8 mouse cellular contexts compared by ENCODE assay signal in the genomic region with DNA sequence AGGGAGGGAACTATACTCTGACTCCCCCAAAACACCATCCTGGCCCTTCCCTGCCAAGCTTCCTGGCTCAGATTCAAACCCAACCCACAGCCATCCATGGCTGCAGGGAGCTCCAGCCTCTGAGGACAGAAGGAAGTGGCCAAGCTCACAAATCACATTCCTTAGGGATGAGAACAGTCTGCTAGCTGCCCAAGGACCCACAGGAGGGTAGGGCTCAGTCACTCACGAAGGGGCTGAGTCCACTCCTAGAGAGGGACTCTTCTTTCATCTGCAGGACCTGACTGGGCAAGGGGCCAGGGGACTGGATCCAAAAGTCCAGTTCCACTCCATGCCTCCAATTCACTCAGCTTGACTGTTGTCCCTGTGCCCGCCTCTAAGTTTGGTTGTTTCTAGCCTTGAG. TPM values are rescaled to one million over a fixed set of nuclear protein-coding genes. Genes with fewer than 3 reads are reported as not detected.
DNase-seq lines count a peak whose midpoint lies in the region; ATAC-seq and TF ChIP-seq lines count a peak whose summit lies in the region.
"Had no signal": no experiment of that assay in that cellular context is flagged by ENCODE, and none has a peak within 500 bp of the region (broad histone marks: within the 10 kb centered on the region; RNA-seq: fewer than 3 reads in every experiment).

No protein-coding gene starts in this region.

- WGBS in heart, embryonic 15.5 days, result 0% methylated on average over 2 of the region's 2 CpGs
- 51% methylated on average over 2 of the region's 2 CpGs for WGBS in limb, embryonic 14.5 days
- 41% methylated on average over 2 of the region's 2 CpGs for WGBS in stomach, embryonic 15.5 days
- WGBS in forebrain, embryonic 15.5 days, result 50% methylated on average over 2 of the region's 2 CpGs

- no peaks in the 10 kb centered on the region for H3K27me3 ChIP-seq in heart, embryonic 15.5 days
- no peaks in the 10 kb centered on the region for H3K27me3 ChIP-seq in limb, embryonic 14.5 days (ENCODE audit: control insufficient read depth, insufficient read depth, low read length)
- H3K27me3 ChIP-seq in stomach, embryonic 15.5 days (replicated peaks), result no peaks in the 10 kb centered on the region
- H3K27me3 ChIP-seq in forebrain, embryonic 15.5 days, result peaks cover 12% of the 10 kb centered on the region

- DNase-seq in right cerebral cortex, postnatal 14 days, result peak; percentile 44
- DNase-seq in right cerebral cortex, adult 18-20 months, result no peak
- DNase-seq in cerebellum, adult 9-10 months, result peak; percentile 41
- DNase-seq in limb, embryonic 14.5 days (ENCODE audit: low spot score), result no peak

- peak; percentile 47; the same call in 1 of the 2 replicates for ATAC-seq in heart, embryonic 15.5 days (replicated peaks; ENCODE audit: insufficient number of reproducible peaks, insufficient read depth, low FRiP score, low read depth)
- no peak for ATAC-seq in limb, embryonic 14.5 days (ENCODE audit: low FRiP score, low read depth)
- ATAC-seq in stomach, embryonic 15.5 days (ENCODE audit: insufficient read depth, low FRiP score, low read depth), result 0 out of 2 replicates have a peak, but pooled peaks have one; percentile 9
- ATAC-seq in forebrain, embryonic 15.5 days (replicated peaks), result no peak

- no peak overlapping the region for H3K9ac ChIP-seq in heart, embryonic 15.5 days
- H3K9ac ChIP-seq in limb, embryonic 14.5 days (ENCODE audit: low read depth, low read length, severe bottlenecking), result no peak overlapping the region
- H3K9ac ChIP-seq in stomach, embryonic 15.5 days, result no peak overlapping the region
- no peak overlapping the region for H3K9ac ChIP-seq in forebrain, embryonic 15.5 days (replicated peaks)
- H3K9ac ChIP-seq: liver, embryonic 14.5 days had no signal

- H3K4me2 ChIP-seq in heart, embryonic 15.5 days, result 0 out of 2 replicates have a peak overlapping the region, but pooled peaks have one; percentile 75
- no peak overlapping the region for H3K4me2 ChIP-seq in limb, embryonic 14.5 days (replicated peaks; ENCODE audit: low read depth, low read length, severe bottlenecking)
- H3K4me2 ChIP-seq in stomach, embryonic 15.5 days, result no peak overlapping the region
- no peak overlapping the region for H3K4me2 ChIP-seq in forebrain, embryonic 15.5 days (replicated peaks)

- peak overlapping the region; percentile 93 for H3K27ac ChIP-seq in heart, embryonic 15.5 days
- peak overlapping the region; percentile 50; the same call in 1 of the 2 replicates for H3K27ac ChIP-seq in limb, embryonic 14.5 days (replicated peaks; ENCODE audit: low read depth, low read length)
- H3K27ac ChIP-seq in stomach, embryonic 15.5 days, result peak overlapping the region; percentile 97
- no peak overlapping the region for H3K27ac ChIP-seq in forebrain, embryonic 15.5 days (replicated peaks)
- H3K27ac ChIP-seq: liver, embryonic 14.5 days had no signal

- no peaks in the 10 kb centered on the region for H3K9me3 ChIP-seq in heart, embryonic 15.5 days (replicated peaks)
- H3K9me3 ChIP-seq in limb, embryonic 14.5 days (ENCODE audit: control insufficient read depth, low read length), result no peaks in the 10 kb centered on the region
- no peaks in the 10 kb centered on the region for H3K9me3 ChIP-seq in stomach, embryonic 15.5 days
- H3K9me3 ChIP-seq in forebrain, embryonic 15.5 days, result no peaks in the 10 kb centered on the region

- H3K36me3 ChIP-seq in heart, embryonic 15.5 days, result no peaks in the 10 kb centered on the region
- H3K36me3 ChIP-seq in limb, embryonic 14.5 days (ENCODE audit: control insufficient read depth, insufficient read depth, low read length), result no peaks in the 10 kb centered on the region
- H3K36me3 ChIP-seq in stomach, embryonic 15.5 days, result no peaks in the 10 kb centered on the region
- no peaks in the 10 kb centered on the region for H3K36me3 ChIP-seq in forebrain, embryonic 15.5 days

- peaks cover 59% of the 10 kb centered on the region for H3K4me1 ChIP-seq in heart, embryonic 15.5 days (replicated peaks)
- peaks cover 41% of the 10 kb centered on the region for H3K4me1 ChIP-seq in limb, embryonic 14.5 days (ENCODE audit: control insufficient read depth, insufficient read depth, low read length)
- peaks cover 56% of the 10 kb centered on the region for H3K4me1 ChIP-seq in stomach, embryonic 15.5 days
- H3K4me1 ChIP-seq in forebrain, embryonic 15.5 days, result peaks cover 30% of the 10 kb centered on the region

- no peak for TF ChIP-seq POLR2A in limb, embryonic 14.5 days (IDR thresholded peaks at IDR 0.05; ENCODE audit: borderline replicate concordance, extremely low read depth, insufficient read depth, insufficient read length)

- H3K4me3 ChIP-seq in heart, embryonic 15.5 days, result no peak overlapping the region
- no peak overlapping the region for H3K4me3 ChIP-seq in limb, embryonic 14.5 days (replicated peaks; ENCODE audit: low read length)
- no peak overlapping the region for H3K4me3 ChIP-seq in stomach, embryonic 15.5 days (replicated peaks)
- H3K4me3 ChIP-seq in forebrain, embryonic 15.5 days, result no peak overlapping the region

RNA-seq across cellular contexts. Expression of a gene that starts 8.0 kb away (rescaled TPM):
- 10.2 and 24.9 TPM in 2 replicates for polyA plus RNA-seq in heart, embryonic 15.5 days (2015; fragmentation: Nextera tagmentation; extraction: Ambion mirVana)
- 13.8 and 16.8 TPM in 2 replicates for polyA plus RNA-seq in limb, embryonic 14.5 days (2012; rRNA removed)
- 10.7 and 11.8 TPM in 2 replicates for polyA plus RNA-seq in limb, embryonic 14.5 days (2014; fragmentation: Nextera tagmentation; extraction: Ambion mirVana)
- polyA plus RNA-seq in stomach, embryonic 15.5 days (2015; fragmentation: Nextera tagmentation; extraction: Ambion mirVana), result 27.6 and 27.9 TPM in 2 replicates
- polyA plus RNA-seq in forebrain, embryonic 15.5 days (2015; fragmentation: Nextera tagmentation; extraction: Ambion mirVana), result 2.9 and 3.3 TPM in 2 replicates

RNA-seq across cellular contexts. Expression of a gene that starts 11.2 kb away (rescaled TPM):
- polyA plus RNA-seq in heart, embryonic 15.5 days (2015; fragmentation: Nextera tagmentation; extraction: Ambion mirVana), result 0.15 TPM in 1 of 2 replicates, not detected in the other
- 0.11 and 0.33 TPM in 2 replicates for polyA plus RNA-seq in limb, embryonic 14.5 days (2012; rRNA removed)
- polyA plus RNA-seq in limb, embryonic 14.5 days (2014; fragmentation: Nextera tagmentation; extraction: Ambion mirVana), result 0.28 and 0.30 TPM in 2 replicates
- 0.19 and 0.24 TPM in 2 replicates for polyA plus RNA-seq in stomach, embryonic 15.5 days (2015; fragmentation: Nextera tagmentation; extraction: Ambion mirVana)
- polyA plus RNA-seq in forebrain, embryonic 15.5 days (2015; fragmentation: Nextera tagmentation; extraction: Ambion mirVana), result not detected in 2 replicates
- polyA plus RNA-seq: liver, embryonic 14.5 days had no signal

RNA-seq across cellular contexts. Expression of a gene that starts 41.2 kb away (rescaled TPM):
- polyA plus RNA-seq in heart, embryonic 15.5 days (2015; fragmentation: Nextera tagmentation; extraction: Ambion mirVana), result not detected in 2 replicates
- polyA plus RNA-seq in limb, embryonic 14.5 days (2012; rRNA removed), result not detected in 2 replicates
- polyA plus RNA-seq in limb, embryonic 14.5 days (2014; fragmentation: Nextera tagmentation; extraction: Ambion mirVana), result not detected in 2 replicates
- not detected in 2 replicates for polyA plus RNA-seq in stomach, embryonic 15.5 days (2015; fragmentation: Nextera tagmentation; extraction: Ambion mirVana)
- polyA plus RNA-seq in forebrain, embryonic 15.5 days (2015; fragmentation: Nextera tagmentation; extraction: Ambion mirVana), result not detected in 2 replicates
- polyA plus RNA-seq: liver, embryonic 14.5 days had no signal

RNA-seq across cellular contexts. Expression of a gene that starts 54.7 kb away (rescaled TPM):
- polyA plus RNA-seq in heart, embryonic 15.5 days (2015; fragmentation: Nextera tagmentation; extraction: Ambion mirVana), result 17.3 and 19.5 TPM in 2 replicates
- 8.7 and 11.1 TPM in 2 replicates for polyA plus RNA-seq in limb, embryonic 14.5 days (2012; rRNA removed)
- polyA plus RNA-seq in limb, embryonic 14.5 days (2014; fragmentation: Nextera tagmentation; extraction: Ambion mirVana), result 18.9 and 21.2 TPM in 2 replicates
- 28.9 and 29.5 TPM in 2 replicates for polyA plus RNA-seq in stomach, embryonic 15.5 days (2015; fragmentation: Nextera tagmentation; extraction: Ambion mirVana)
- 14.0 and 15.2 TPM in 2 replicates for polyA plus RNA-seq in forebrain, embryonic 15.5 days (2015; fragmentation: Nextera tagmentation; extraction: Ambion mirVana)

Comparison
In these comparisons a context has a peak if more than half of its experiments do, and no peak if none do; other contexts are left out.
1. DNase-seq: peak in right cerebral cortex, postnatal 14 days (single experiment) and cerebellum, adult 9-10 months (single experiment); none in right cerebral cortex, adult 18-20 months (single experiment) and limb, embryonic 14.5 days (single experiment).
2. ATAC-seq: peak in heart, embryonic 15.5 days (single experiment) and stomach, embryonic 15.5 days (single experiment); none in limb, embryonic 14.5 days (single experiment) and forebrain, embryonic 15.5 days (single experiment).